Mouse (Mus musculus): Measurements from ENCODE around the gene Opn4. TPM values are rescaled to one million over a fixed set of nuclear protein-coding genes. Genes with fewer than 3 reads are reported as not detected.

Gene Opn4
- 4.3 and 4.9 TPM in 2 replicates for polyA plus RNA-seq (2016; fragmentation: Nextera tagmentation; extraction: Ambion mirVana)

DNA sequence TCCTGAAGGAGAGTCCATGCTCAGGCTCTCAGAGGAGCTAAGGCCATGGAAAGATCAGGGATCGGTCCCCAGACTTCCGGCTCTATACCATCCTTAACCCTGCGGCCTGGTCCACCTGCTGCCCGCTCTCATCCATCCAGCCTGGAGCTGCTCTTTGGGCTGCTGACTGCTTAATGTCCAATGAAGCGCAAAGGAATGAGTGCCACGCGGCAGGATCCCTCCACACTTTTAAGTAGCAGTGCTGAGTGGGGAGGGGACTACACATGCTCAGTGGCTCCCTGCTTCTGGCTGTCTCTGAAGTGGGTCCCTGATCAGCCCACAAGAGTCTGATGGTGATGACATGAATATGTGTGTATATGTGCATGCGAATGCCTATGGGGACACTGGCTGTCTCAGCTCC is at the start of gene Opn4:
Opn4 (minus strand) TSS at position 202 of the 400 bp plus-strand sequence.
- ATAC-seq (ENCODE audit: insufficient number of reproducible peaks, low FRiP score): no peak
- WGBS: 79% methylated on average over 8 of the region's 8 CpGs

DNA sequence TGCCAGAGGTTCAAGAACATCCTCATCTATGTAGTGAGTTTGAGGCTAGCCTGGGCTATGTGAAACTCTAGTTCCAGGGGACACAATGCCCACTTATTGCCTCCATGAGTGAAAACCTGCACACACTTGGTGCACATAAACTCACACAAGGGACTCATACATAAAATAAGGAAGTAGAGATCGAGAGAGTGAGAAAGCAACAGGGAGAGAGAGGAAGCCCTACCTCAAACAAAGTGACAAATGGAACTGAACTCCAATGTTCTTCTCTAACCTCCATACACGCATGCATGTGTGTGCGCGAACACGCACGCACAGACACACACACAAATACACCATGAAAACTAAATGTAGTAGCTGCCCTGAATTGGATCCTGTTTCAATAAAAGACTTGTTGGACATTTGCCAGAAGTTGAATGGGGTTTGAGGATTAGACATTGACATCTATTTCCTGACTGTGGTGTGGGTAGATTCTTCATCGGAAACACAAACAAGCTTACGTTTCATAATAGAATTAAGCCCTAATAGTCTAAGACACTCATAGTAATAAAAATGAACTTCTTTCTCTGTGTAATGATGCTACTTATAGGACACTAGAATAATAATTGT is 48.0 kb upstream of the Opn4 start:
- Histone ChIP-seq H3K4me1 (replicated peaks) (0 out of 2 replicates have a peak, but pooled peaks cover 3% of the 10 kb centered on the region), H3K36me3 (no peaks in the 10 kb centered on the region), H3K9ac (no peak overlapping the region), H3K27me3 (replicated peaks) (no peaks in the 10 kb centered on the region), H3K9me3 (replicated peaks) (no peaks in the 10 kb centered on the region), H3K4me3 (no peak overlapping the region), H3K4me2 (no peak overlapping the region), H3K27ac (ENCODE audit: poor library complexity, severe bottlenecking) (no peak overlapping the region)
- no peak for ATAC-seq (ENCODE audit: insufficient number of reproducible peaks, low FRiP score)
- 82% methylated on average over 8 of the region's 8 CpGs for WGBS

More for the DNA sequence above, at the start of gene Opn4:
- Histone ChIP-seq H3K9ac (no peak within 1 kb of the TSS), H3K36me3 (no peaks in the 10 kb centered on the region), H3K4me2 (no peak within 1 kb of the TSS), H3K9me3 (replicated peaks) (no peaks in the 10 kb centered on the region), H3K27me3 (replicated peaks) (no peaks in the 10 kb centered on the region), H3K27ac (ENCODE audit: poor library complexity, severe bottlenecking) (no peak within 1 kb of the TSS), H3K4me1 (replicated peaks) (peaks cover 17% of the 10 kb centered on the region), H3K4me3 (no peak within 1 kb of the TSS)

DNA sequence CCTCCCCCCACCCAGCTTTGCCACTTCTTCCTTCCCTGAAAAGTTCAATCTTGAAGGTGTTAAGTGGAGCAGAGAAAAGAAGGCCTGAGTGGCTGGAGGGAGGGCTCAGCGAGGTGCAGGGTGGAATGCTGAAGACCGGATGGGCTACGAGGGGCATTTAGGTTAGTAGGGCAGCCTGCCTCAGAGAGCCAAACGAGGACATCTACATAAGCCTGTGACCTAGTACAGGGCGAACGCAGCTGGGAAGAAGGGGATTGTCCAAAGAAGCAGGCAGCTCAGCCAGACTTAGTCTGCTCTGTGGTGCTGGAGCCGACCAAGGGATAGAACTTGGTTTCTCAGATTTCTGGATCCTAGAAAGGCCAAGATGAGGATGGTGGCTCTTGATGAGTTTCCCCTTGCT is 44.2 kb upstream of the Opn4 start:
- Histone ChIP-seq H3K9ac (no peak overlapping the region), H3K4me3 (no peak overlapping the region), H3K4me1 (replicated peaks) (0 out of 2 replicates have a peak, but pooled peaks cover 3% of the 10 kb centered on the region), H3K36me3 (no peaks in the 10 kb centered on the region), H3K9me3 (replicated peaks) (no peaks in the 10 kb centered on the region), H3K27me3 (replicated peaks) (no peaks in the 10 kb centered on the region), H3K27ac (ENCODE audit: poor library complexity, severe bottlenecking) (no peak overlapping the region), H3K4me2 (no peak overlapping the region)
- no peak for ATAC-seq (ENCODE audit: insufficient number of reproducible peaks, low FRiP score)
- 52% methylated on average over 7 of the region's 7 CpGs for WGBS

DNA sequence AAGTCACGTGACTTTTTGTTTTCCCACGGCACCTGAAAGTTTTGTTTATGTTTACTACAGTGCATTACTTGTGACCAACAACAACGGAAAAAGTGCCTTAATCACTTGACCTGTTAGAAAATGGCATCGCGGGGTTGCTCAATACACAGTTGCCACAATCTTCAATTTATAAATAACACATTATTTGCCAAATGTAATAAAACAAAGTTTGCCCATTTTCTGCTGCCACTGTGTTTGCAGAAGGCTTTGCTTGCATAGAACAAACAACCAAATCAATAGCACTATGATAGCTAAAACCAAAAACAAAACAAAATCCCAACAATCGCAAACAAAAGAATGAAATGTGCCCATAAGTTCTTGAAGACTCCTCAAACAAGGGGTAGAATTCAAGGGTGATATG is 35.8 kb upstream of the Opn4 start:
- no peak for ATAC-seq (ENCODE audit: insufficient number of reproducible peaks, low FRiP score)
- Histone ChIP-seq H3K36me3 (no peaks in the 10 kb centered on the region), H3K9ac (no peak overlapping the region), H3K27ac (ENCODE audit: poor library complexity, severe bottlenecking) (no peak overlapping the region), H3K4me1 (replicated peaks) (no peaks in the 10 kb centered on the region), H3K9me3 (replicated peaks) (no peaks in the 10 kb centered on the region), H3K27me3 (replicated peaks) (no peaks in the 10 kb centered on the region), H3K4me3 (no peak overlapping the region), H3K4me2 (no peak overlapping the region)
- WGBS: 83% methylated on average over 6 of the region's 6 CpGs

DNA sequence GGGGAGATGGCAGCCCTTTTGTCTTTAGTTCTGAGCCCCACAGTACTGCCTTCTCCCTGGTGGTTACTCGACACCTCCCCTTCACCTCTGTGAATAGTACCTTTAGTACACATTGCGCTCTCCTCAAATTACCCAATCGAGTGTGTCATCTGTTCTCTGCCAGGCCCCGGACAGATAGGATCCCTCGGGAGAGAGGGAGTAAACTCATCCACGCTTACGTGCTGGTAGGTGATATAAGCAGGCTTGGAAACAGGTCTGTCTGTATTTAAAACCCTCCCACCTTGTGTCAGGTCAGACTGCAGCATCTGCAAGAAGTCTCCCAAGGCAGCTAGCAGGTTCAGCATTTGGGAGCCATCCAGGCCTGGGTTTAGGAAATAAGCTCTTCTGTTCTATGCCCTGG is 35.2 kb upstream of the Opn4 start:
- no peaks in the 10 kb centered on the region for H3K36me3 ChIP-seq
- no peak overlapping the region for H3K4me3 ChIP-seq
- no peaks in the 10 kb centered on the region for H3K27me3 ChIP-seq (replicated peaks)
- 39% methylated on average over 7 of the region's 7 CpGs for whole genome bisulfite sequencing
- H3K9me3 ChIP-seq (replicated peaks): no peaks in the 10 kb centered on the region
- no peaks in the 10 kb centered on the region for H3K4me1 ChIP-seq (replicated peaks)
- no peak overlapping the region for H3K27ac ChIP-seq (ENCODE audit: poor library complexity, severe bottlenecking)
- no peak overlapping the region for H3K9ac ChIP-seq
- no peak overlapping the region for H3K4me2 ChIP-seq
- no peak for ATAC-seq (ENCODE audit: insufficient number of reproducible peaks, low FRiP score)

DNA sequence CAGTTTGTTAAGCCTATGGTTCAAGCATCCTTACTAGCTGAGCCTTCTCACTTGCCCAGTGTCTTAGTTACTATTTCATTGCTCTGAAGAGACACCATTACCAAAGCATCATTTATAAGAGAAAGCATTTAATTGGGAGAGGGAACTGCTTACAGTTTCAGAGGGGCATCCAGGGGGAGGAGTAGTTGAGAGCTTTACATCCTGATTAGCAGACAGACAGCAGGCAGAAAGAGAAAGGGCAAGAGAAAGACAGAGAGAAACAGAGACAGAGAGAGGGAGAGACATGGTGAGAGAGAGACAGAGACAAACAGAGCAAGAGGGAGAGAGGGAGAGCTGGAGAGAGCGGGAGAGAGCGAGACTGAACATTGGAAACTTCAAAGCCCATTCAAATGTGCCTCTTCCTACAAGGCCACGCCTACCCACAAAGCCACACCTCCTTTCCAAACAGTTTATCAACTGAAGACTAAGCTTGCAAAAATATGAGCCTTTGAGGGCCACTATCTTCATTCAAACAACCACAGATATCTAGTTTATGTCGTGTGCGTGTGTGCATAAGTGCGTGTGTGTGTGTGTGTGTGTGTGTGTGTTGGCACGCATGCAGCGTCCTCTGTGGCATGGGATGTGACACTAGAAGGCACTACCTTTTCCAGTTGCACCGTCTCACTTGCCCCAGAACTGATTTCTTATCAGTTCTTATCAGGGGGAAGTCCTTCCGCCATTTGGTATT is 32.9 kb upstream of the Opn4 start:
- H3K9me3 ChIP-seq (replicated peaks): no peaks in the 10 kb centered on the region
- no peak overlapping the region for H3K4me2 ChIP-seq
- H3K9ac ChIP-seq: no peak overlapping the region
- H3K4me1 ChIP-seq (replicated peaks): no peaks in the 10 kb centered on the region
- H3K27ac ChIP-seq (ENCODE audit: poor library complexity, severe bottlenecking): no peak overlapping the region
- no peaks in the 10 kb centered on the region for H3K36me3 ChIP-seq
- no peak for ATAC-seq (ENCODE audit: insufficient number of reproducible peaks, low FRiP score)
- no peak overlapping the region for H3K4me3 ChIP-seq
- H3K27me3 ChIP-seq (replicated peaks): no peaks in the 10 kb centered on the region
- 49% methylated on average over 10 of the region's 10 CpGs for WGBS

DNA sequence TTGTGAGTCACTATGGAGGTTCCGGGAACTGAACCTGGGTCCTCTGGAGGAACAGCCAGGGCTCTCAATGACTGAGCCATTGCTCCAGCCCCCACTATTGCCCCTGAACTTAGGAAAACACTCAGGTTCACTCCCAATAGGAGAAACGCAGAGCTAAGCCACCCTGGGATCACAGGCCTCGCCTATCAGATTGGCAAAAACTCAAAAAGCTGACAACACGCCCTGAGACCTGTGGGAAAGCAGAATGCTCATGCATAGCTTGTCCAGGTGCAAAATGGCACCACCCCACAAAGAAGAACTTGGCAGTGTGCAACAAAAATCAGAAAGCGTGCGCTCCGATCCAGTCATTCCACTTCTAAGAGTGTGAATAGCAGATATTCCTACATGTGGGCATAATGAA is 26.9 kb upstream of the Opn4 start:
- Histone ChIP-seq H3K27me3 (replicated peaks) (no peaks in the 10 kb centered on the region), H3K9ac (no peak overlapping the region), H3K36me3 (no peaks in the 10 kb centered on the region), H3K4me2 (no peak overlapping the region), H3K27ac (ENCODE audit: poor library complexity, severe bottlenecking) (no peak overlapping the region), H3K9me3 (replicated peaks) (no peaks in the 10 kb centered on the region), H3K4me1 (replicated peaks) (peaks cover 13% of the 10 kb centered on the region), H3K4me3 (no peak overlapping the region)
- WGBS: 82% methylated on average over 7 of the region's 7 CpGs
- no peak for ATAC-seq (ENCODE audit: insufficient number of reproducible peaks, low FRiP score)

DNA sequence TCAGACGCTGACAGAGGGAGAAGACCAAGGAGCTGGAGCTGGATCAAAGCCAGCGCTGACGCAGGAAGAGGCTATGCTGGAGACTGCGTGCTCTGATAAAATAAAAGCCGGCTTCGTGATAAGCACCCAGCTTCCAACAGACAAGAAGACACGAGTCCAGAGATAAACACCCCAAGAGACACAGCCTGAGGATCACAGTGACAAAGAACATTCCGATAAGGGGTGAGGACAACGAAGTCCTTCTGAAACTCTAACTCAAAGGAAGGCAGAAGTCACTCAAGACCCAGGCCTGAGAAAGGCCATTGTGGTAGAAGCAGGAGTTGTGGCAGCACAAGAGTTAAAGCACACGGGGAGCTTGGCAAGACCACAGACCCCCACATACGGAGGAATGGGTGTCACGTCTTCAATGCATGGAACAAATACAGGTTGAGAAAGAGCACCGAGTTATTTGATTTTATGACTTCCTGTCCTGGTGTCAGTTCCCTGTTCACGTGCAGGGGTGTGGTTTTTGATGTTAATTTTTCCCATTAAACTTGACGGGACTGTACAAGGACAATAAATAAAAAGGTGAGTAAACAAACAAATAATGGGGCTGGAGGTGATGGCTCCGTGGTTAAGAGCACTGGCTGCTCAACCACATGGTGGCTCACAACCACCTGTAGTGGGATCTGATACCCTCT is 23.7 kb upstream of the Opn4 start:
- H3K9ac ChIP-seq: no peak overlapping the region
- no peak overlapping the region for H3K27ac ChIP-seq (ENCODE audit: poor library complexity, severe bottlenecking)
- H3K4me2 ChIP-seq: peak overlapping the region; percentile 5; the same call in 1 of the 2 replicates
- H3K27me3 ChIP-seq (replicated peaks): peaks cover 2% of the 10 kb centered on the region; the same call in 1 of the 2 replicates
- no peak overlapping the region for H3K4me3 ChIP-seq
- peaks cover 20% of the 10 kb centered on the region for H3K4me1 ChIP-seq (replicated peaks)
- H3K36me3 ChIP-seq: no peaks in the 10 kb centered on the region
- no peaks in the 10 kb centered on the region for H3K9me3 ChIP-seq (replicated peaks)
- peak; percentile 61; the same call in 1 of the 2 replicates for ATAC-seq (ENCODE audit: insufficient number of reproducible peaks, low FRiP score)
- WGBS: 33% methylated on average over 16 of the region's 16 CpGs

DNA sequence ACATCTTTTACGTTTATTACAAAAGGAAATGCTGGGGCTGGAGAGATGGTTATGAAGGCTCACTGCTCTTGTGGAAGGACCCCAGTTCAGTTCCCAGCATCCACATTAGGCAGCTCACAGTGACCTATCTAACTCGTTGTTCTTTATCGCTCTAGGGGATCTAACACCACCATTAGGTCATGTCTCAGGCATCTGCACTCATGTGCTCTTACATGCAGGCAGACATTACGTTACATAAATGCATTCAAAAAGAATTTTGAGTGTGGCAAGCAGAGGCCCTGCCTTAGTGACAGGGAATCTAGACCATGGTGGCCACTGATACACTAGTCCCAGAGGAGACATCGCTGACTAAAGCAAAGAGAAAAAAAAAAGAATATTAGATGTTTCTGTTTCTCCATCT is 23.1 kb upstream of the Opn4 start:
- Histone ChIP-seq H3K27ac (ENCODE audit: poor library complexity, severe bottlenecking) (peak overlapping the region; percentile 16; the same call in 1 of the 2 replicates), H3K4me2 (0 out of 2 replicates have a peak overlapping the region, but pooled peaks have one; percentile 5), H3K4me3 (no peak overlapping the region), H3K27me3 (replicated peaks) (peaks cover 7% of the 10 kb centered on the region; the same call in 1 of the 2 replicates), H3K9ac (no peak overlapping the region), H3K9me3 (replicated peaks) (no peaks in the 10 kb centered on the region), H3K36me3 (no peaks in the 10 kb centered on the region), H3K4me1 (replicated peaks) (peaks cover 21% of the 10 kb centered on the region)
- WGBS: 62% methylated on average over 5 of the region's 5 CpGs
- ATAC-seq (ENCODE audit: insufficient number of reproducible peaks, low FRiP score): no peak

DNA sequence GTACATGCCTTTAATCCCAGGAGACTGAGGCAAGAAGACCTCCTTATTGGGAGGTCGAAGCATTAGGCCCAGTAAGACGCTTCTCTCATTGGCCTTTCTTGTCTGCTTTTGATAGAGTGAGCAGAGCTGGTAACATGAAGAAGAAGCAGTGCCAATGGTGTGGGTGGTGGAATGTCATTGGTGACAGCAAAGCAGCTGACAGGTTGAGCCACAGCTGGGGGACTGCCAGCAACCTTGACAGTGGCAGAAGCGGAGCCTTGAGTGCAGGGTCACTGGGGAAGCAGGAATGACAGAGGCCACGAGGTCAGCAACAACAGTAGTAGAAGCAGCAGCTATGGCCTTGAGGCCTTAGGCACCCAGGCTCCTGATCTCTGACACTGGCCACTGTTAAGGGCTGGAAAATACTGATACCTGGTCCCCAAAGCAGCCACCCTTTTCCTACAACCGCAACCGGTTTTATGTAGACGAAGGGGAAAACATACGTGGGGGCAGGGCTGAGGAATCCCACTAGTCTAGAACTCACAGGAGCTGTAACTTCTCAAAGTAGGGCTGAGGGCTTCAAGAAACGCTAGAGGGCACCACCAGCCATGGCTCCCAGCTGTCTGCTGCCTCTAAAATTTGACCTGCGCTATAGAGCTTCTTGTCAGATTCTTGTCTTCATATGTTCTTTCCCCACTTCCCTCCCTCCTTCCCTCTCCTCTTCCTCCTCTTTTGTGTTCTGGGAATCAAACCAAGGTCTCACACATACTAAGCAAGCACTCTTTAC is 20.9 kb upstream of the Opn4 start:
- ATAC-seq (ENCODE audit: insufficient number of reproducible peaks, low FRiP score): no peak
- no peak overlapping the region for H3K9ac ChIP-seq
- H3K4me1 ChIP-seq (replicated peaks): peaks cover 21% of the 10 kb centered on the region
- H3K27me3 ChIP-seq (replicated peaks): peaks cover 17% of the 10 kb centered on the region
- H3K4me3 ChIP-seq: no peak overlapping the region
- H3K27ac ChIP-seq (ENCODE audit: poor library complexity, severe bottlenecking): no peak overlapping the region
- H3K9me3 ChIP-seq (replicated peaks): no peaks in the 10 kb centered on the region
- H3K36me3 ChIP-seq: no peaks in the 10 kb centered on the region
- WGBS: 23% methylated on average over 10 of the region's 10 CpGs
- no peak overlapping the region for H3K4me2 ChIP-seq

DNA sequence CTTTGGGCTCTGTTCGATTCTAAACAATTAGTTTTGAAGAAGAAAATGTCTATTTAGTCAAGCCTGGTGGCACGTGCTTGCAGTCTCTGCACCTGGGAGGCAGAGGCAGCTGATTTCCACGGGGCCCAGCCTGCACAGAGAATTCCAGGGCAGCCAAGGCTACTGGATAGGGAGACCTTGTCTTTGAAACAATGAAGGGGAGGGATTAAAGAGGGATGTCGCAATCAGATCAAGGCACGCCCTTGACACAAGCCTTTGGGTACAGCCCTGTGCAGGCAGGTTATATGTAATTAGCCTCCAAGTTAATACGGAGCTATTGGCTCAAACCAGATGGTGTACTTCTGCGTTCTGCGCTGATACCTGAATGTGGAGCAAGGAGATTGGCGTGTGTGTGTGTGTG is 18.9 kb upstream of the Opn4 start:
- WGBS: 34% methylated on average over 9 of the region's 9 CpGs
- no peak for ATAC-seq (ENCODE audit: insufficient number of reproducible peaks, low FRiP score)
- H3K36me3 ChIP-seq: no peaks in the 10 kb centered on the region
- H3K9ac ChIP-seq: no peak overlapping the region
- H3K9me3 ChIP-seq (replicated peaks): no peaks in the 10 kb centered on the region
- peaks cover 28% of the 10 kb centered on the region for H3K27me3 ChIP-seq (replicated peaks)
- no peak overlapping the region for H3K27ac ChIP-seq (ENCODE audit: poor library complexity, severe bottlenecking)
- peaks cover 32% of the 10 kb centered on the region for H3K4me1 ChIP-seq (replicated peaks)
- H3K4me2 ChIP-seq: no peak overlapping the region
- H3K4me3 ChIP-seq: no peak overlapping the region

Data from heart, embryonic 12.5 days (tissue).